8 mouse cellular contexts compared by ENCODE assay signal in genomic region chr8:110720685-110721598, GRCm38 (mm10). TPM values are rescaled to one million over a fixed set of nuclear protein-coding genes. Genes with fewer than 3 reads are reported as not detected.
DNase-seq lines count a peak whose midpoint lies in the region; ATAC-seq lines count a peak whose summit lies in the region.

Gene Mtss1l (plus strand): TSS chr8:110721476.

- H3K27ac ChIP-seq in embryonic facial prominence, embryonic 14.5 days (replicated peaks; ENCODE audit: low read depth, low read length): peak within 1 kb of the TSS; percentile 95
- H3K27ac ChIP-seq in heart, embryonic 11.5 days (ENCODE audit: low read depth, low read length): peak within 1 kb of the TSS; percentile 87
- H3K27ac ChIP-seq in kidney, embryonic 16.5 days (ENCODE audit: low read length): peak within 1 kb of the TSS; percentile 94
- H3K27ac ChIP-seq in liver, embryonic 13.5 days: no peak within 1 kb of the TSS; the same call in 1 of the 2 replicates
- peak within 1 kb of the TSS; percentile 94 for H3K27ac ChIP-seq in neural tube, embryonic 15.5 days (replicated peaks)

- no peaks in the 10 kb centered on the region for H3K9me3 ChIP-seq in embryonic facial prominence, embryonic 14.5 days (ENCODE audit: control insufficient read depth, low read length)
- no peaks in the 10 kb centered on the region for H3K9me3 ChIP-seq in heart, embryonic 11.5 days (replicated peaks; ENCODE audit: control insufficient read depth, low read length)
- no peaks in the 10 kb centered on the region for H3K9me3 ChIP-seq in kidney, embryonic 16.5 days (ENCODE audit: low read length)
- H3K9me3 ChIP-seq in liver, embryonic 13.5 days (replicated peaks): no peaks in the 10 kb centered on the region
- no peaks in the 10 kb centered on the region for H3K9me3 ChIP-seq in neural tube, embryonic 15.5 days (replicated peaks)

- peak; percentile 82 for ATAC-seq in embryonic facial prominence, embryonic 14.5 days (ENCODE audit: low read depth)
- ATAC-seq in heart, embryonic 11.5 days (replicated peaks; ENCODE audit: insufficient number of reproducible peaks, low FRiP score, low TSS enrichment): peak; percentile 79
- ATAC-seq in kidney, embryonic 16.5 days (ENCODE audit: low FRiP score, low TSS enrichment): peak; percentile 85
- peak; percentile 50 for ATAC-seq in liver, embryonic 13.5 days (ENCODE audit: low read depth)
- peak; percentile 81 for ATAC-seq in neural tube, embryonic 15.5 days (ENCODE audit: low FRiP score)

- H3K27me3 ChIP-seq in embryonic facial prominence, embryonic 14.5 days (replicated peaks; ENCODE audit: control insufficient read depth, insufficient read depth, low read length): no peaks in the 10 kb centered on the region
- H3K27me3 ChIP-seq in heart, embryonic 11.5 days (ENCODE audit: control insufficient read depth, insufficient read depth, low read length): no peaks in the 10 kb centered on the region; the same call in 1 of the 2 replicates
- H3K27me3 ChIP-seq in kidney, embryonic 16.5 days (ENCODE audit: insufficient read depth, low read length): no peaks in the 10 kb centered on the region
- H3K27me3 ChIP-seq in liver, embryonic 13.5 days: peaks cover 52% of the 10 kb centered on the region
- no peaks in the 10 kb centered on the region for H3K27me3 ChIP-seq in neural tube, embryonic 15.5 days (replicated peaks)

- peaks cover 61% of the 10 kb centered on the region for H3K4me1 ChIP-seq in embryonic facial prominence, embryonic 14.5 days (ENCODE audit: control insufficient read depth, insufficient read depth, low read length)
- H3K4me1 ChIP-seq in heart, embryonic 11.5 days (ENCODE audit: control insufficient read depth, insufficient read depth, low read length): peaks cover 69% of the 10 kb centered on the region
- peaks cover 88% of the 10 kb centered on the region for H3K4me1 ChIP-seq in kidney, embryonic 16.5 days (ENCODE audit: insufficient read depth, low read length)
- peaks cover 52% of the 10 kb centered on the region for H3K4me1 ChIP-seq in liver, embryonic 13.5 days (replicated peaks)
- H3K4me1 ChIP-seq in neural tube, embryonic 15.5 days: peaks cover 84% of the 10 kb centered on the region

- H3K4me3 ChIP-seq in embryonic facial prominence, embryonic 14.5 days (ENCODE audit: low read depth, low read length): peak within 1 kb of the TSS; percentile 72
- peak within 1 kb of the TSS; percentile 73 for H3K4me3 ChIP-seq in heart, embryonic 11.5 days (ENCODE audit: low read depth, low read length)
- peak within 1 kb of the TSS; percentile 85 for H3K4me3 ChIP-seq in kidney, embryonic 16.5 days (ENCODE audit: low read length)
- peak within 1 kb of the TSS; percentile 61 for H3K4me3 ChIP-seq in liver, embryonic 13.5 days (replicated peaks)
- peak within 1 kb of the TSS; percentile 80 for H3K4me3 ChIP-seq in neural tube, embryonic 15.5 days (replicated peaks)

- H3K4me2 ChIP-seq in embryonic facial prominence, embryonic 14.5 days (ENCODE audit: low read depth, low read length): peak within 1 kb of the TSS; percentile 90
- H3K4me2 ChIP-seq in heart, embryonic 11.5 days: peak within 1 kb of the TSS; percentile 66
- peak within 1 kb of the TSS; percentile 64 for H3K4me2 ChIP-seq in kidney, embryonic 16.5 days (replicated peaks; ENCODE audit: low read depth, low read length)
- H3K4me2 ChIP-seq in liver, embryonic 13.5 days: peak within 1 kb of the TSS; percentile 71
- H3K4me2 ChIP-seq in neural tube, embryonic 15.5 days: peak within 1 kb of the TSS; percentile 81

- WGBS in embryonic facial prominence, embryonic 14.5 days: 8% methylated on average over 22 of the region's 75 CpGs
- 5% methylated on average over 53 of the region's 75 CpGs for WGBS in heart, embryonic 11.5 days (ENCODE audit: insufficient replicate concordance)
- 5% methylated on average over 58 of the region's 75 CpGs for WGBS in kidney, embryonic 16.5 days
- WGBS in liver, embryonic 13.5 days (ENCODE audit: insufficient replicate concordance): 3% methylated on average over 73 of the region's 75 CpGs
- 5% methylated on average over 52 of the region's 75 CpGs for WGBS in neural tube, embryonic 15.5 days

- H3K36me3 ChIP-seq in embryonic facial prominence, embryonic 14.5 days (ENCODE audit: control insufficient read depth, insufficient read depth, low read length): 0 out of 2 replicates have a peak, but pooled peaks cover 5% of the 10 kb centered on the region
- no peaks in the 10 kb centered on the region; the same call in 1 of the 2 replicates for H3K36me3 ChIP-seq in heart, embryonic 11.5 days (ENCODE audit: control insufficient read depth, insufficient read depth, low read length)
- 0 out of 2 replicates have a peak, but pooled peaks cover 7% of the 10 kb centered on the region for H3K36me3 ChIP-seq in kidney, embryonic 16.5 days (ENCODE audit: insufficient read depth, low read length)
- no peaks in the 10 kb centered on the region for H3K36me3 ChIP-seq in liver, embryonic 13.5 days
- no peaks in the 10 kb centered on the region; the same call in 1 of the 2 replicates for H3K36me3 ChIP-seq in neural tube, embryonic 15.5 days

- DNase-seq in 3T3-L1 (ENCODE audit: low read depth, low spot score): peak; percentile 81
- peak; percentile 80 for DNase-seq in adrenal gland, postnatal 25 days
- peak; percentile 96 for DNase-seq in embryonic facial prominence, embryonic 14.5 days (ENCODE audit: low spot score)
- DNase-seq in liver, embryonic 13.5 days: no peak
- DNase-seq in urinary bladder, adult 2 months (ENCODE audit: low spot score): peak; percentile 69

- peak within 1 kb of the TSS; percentile 89 for H3K9ac ChIP-seq in embryonic facial prominence, embryonic 14.5 days (ENCODE audit: low read depth, low read length)
- peak within 1 kb of the TSS; percentile 87 for H3K9ac ChIP-seq in heart, embryonic 11.5 days (ENCODE audit: low read depth, low read length)
- peak within 1 kb of the TSS; percentile 95 for H3K9ac ChIP-seq in kidney, embryonic 16.5 days (replicated peaks; ENCODE audit: low read length)
- H3K9ac ChIP-seq in liver, embryonic 13.5 days: peak within 1 kb of the TSS; percentile 59
- H3K9ac ChIP-seq in neural tube, embryonic 15.5 days (replicated peaks): peak within 1 kb of the TSS; percentile 100

RNA-seq across cellular contexts. Expression of gene Mtss1l, which starts in this region (rescaled TPM):
- total RNA-seq in adrenal gland, postnatal 25 days (2021): 23.9 and 27.7 TPM in 2 replicates
- polyA plus RNA-seq in embryonic facial prominence, embryonic 14.5 days (2014; fragmentation: Nextera tagmentation; extraction: Ambion mirVana): 13.5 and 13.8 TPM in 2 replicates
- 9.2 and 9.5 TPM in 2 replicates for polyA plus RNA-seq in heart, embryonic 11.5 days (2014; fragmentation: Nextera tagmentation; extraction: Ambion mirVana)
- 9.1 and 9.2 TPM in 2 replicates for polyA plus RNA-seq in kidney, embryonic 16.5 days (2015; fragmentation: Nextera tagmentation; extraction: Ambion mirVana)
- polyA plus RNA-seq in liver, embryonic 13.5 days (2015; fragmentation: Nextera tagmentation; extraction: Ambion mirVana): 0.75 and 0.89 TPM in 2 replicates
- 21.2 and 31.8 TPM in 2 replicates for polyA plus RNA-seq in neural tube, embryonic 15.5 days (2015; fragmentation: Nextera tagmentation; extraction: Ambion mirVana)
- 28.7 and 47.5 TPM in 2 replicates for polyA plus RNA-seq in urinary bladder, adult 2 months (2012; rRNA removed)

Comparison
In these comparisons a context has a peak if more than half of its experiments do, and no peak if none do; other contexts are left out.
1. Peak in ATAC-seq, H3K4me3 ChIP-seq, H3K9ac ChIP-seq and H3K4me2 ChIP-seq in liver, embryonic 13.5 days; RNA of the gene not detected or under 1 TPM.